Mouse (Mus musculus) forebrain, embryonic 13.5 days (tissue): ENCODE results near the gene Psmb7. TPM values are rescaled to one million over a fixed set of nuclear protein-coding genes. Genes with fewer than 3 reads are reported as not detected.
A peak's percentile ranks its signal among the peaks of the same experiment; 100 is the strongest.

Experiments
- ATAC-seq: fragments of 200-750 bp; cut with Nextera tagmentation; 2 replicates; pipeline ENCODE4 v1.8.0; 2017
- H3K27ac ChIP-seq: fragments of 300-500 bp; sonication (generic); 2 replicates; pipeline ENCODE4 v1.5.1; 2015; ENCODE audit warnings: inconsistent platforms, mild to moderate bottlenecking, moderate library complexity
- H3K27me3 ChIP-seq: fragments of 300-500 bp; sonication (generic); 2 replicates; pipeline ENCODE4 v1.6.1; 2015; ENCODE audit warnings: mild to moderate bottlenecking, inconsistent platforms
- H3K36me3 ChIP-seq: fragments of 300-500 bp; sonication (generic); 2 replicates; pipeline ENCODE4 v1.6.1; 2015; ENCODE audit warnings: mild to moderate bottlenecking, inconsistent platforms; ENCODE audit not compliant: poor library complexity, severe bottlenecking
- H3K4me1 ChIP-seq: fragments of 300-500 bp; sonication (generic); 2 replicates; pipeline ENCODE4 v1.6.1; 2015; ENCODE audit warnings: inconsistent platforms
- H3K4me2 ChIP-seq: fragments of 300-500 bp; sonication (generic); 2 replicates; pipeline ENCODE4 v1.6.1; 2015; ENCODE audit warnings: inconsistent platforms, mild to moderate bottlenecking, moderate library complexity
- H3K4me3 ChIP-seq: fragments of 300-500 bp; sonication (generic); 2 replicates; pipeline ENCODE4 v1.5.1; 2015; ENCODE audit warnings: mild to moderate bottlenecking, inconsistent platforms
- H3K9ac ChIP-seq: fragments of 300-500 bp; sonication (generic); 2 replicates; pipeline ENCODE4 v1.6.1; 2015; ENCODE audit warnings: mild to moderate bottlenecking, inconsistent platforms
- H3K9me3 ChIP-seq: fragments of 300-500 bp; sonication (generic); replicated peaks from 2 replicates; pipeline ENCODE4 v1.6.1; 2016; ENCODE audit warnings: inconsistent platforms
- WGBS: fragments of 180-500 bp; shearing (Covaris S2); methylation state at CpG from one replicate; pipeline ENCODE4 v1.1.7; 2015; 5-methylcytosine and 5-hydroxymethylcytosine counted together
- polyA plus RNA-seq: library from polyadenylated mRNA; unstranded; fragments of >200 nt; fragmentation: Nextera tagmentation; extraction: Ambion mirVana; gene quantifications from 2 replicates; pipeline ENCODE4 v1.2.1, GENCODE M21; 2015

Psmb7 gene
- polyA plus RNA-seq, 1 experiment from 2014 or later: 354 TPM

DNA sequence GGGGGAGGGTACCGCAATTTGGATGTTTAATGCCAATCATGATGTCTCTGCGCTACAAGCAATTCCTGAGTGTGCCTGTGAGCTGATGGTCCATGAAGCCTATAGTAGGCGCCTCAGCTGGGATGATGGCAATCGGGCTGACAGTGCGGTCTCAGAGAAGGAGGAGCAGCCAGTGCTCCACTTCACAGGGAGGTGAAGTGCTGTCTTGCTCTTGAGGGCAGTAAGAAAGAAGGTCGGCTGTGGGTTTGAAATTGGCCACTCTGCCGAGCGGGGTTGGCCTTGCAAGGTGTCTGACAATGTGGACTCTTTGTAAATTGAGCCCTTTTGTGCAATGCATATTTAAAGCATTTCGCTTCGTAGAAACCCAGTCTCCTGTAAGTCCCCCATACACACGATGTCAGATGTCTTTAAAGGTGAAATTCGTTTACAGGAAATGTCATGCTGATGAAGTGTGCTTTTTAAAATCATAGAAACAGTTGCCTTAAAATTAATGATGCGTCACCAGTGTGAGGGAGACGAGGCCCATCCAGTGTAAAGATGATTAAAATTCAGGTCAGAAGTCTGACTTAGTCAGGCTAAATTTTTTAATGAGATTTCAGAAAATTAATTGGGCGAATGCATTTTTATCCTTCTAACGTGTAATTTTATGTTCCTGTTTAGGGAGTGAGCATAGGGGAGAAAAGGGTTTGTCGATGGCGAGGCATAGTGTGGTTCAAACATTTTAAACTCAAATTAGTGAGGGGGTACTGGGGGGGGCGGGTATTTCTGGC, 89.5 kb downstream of the Psmb7 start:
- peaks cover 44% of the 10 kb centered on the region for H3K4me1 ChIP-seq
- no peaks in the 10 kb centered on the region for H3K9me3 ChIP-seq
- ATAC-seq: no peak
- no peak overlapping the region for H3K4me2 ChIP-seq
- H3K27ac ChIP-seq: peak overlapping the region; percentile 35; the same call in 1 of the 2 replicates
- H3K36me3 ChIP-seq: peaks cover 24% of the 10 kb centered on the region
- 0 out of 2 replicates have a peak, but pooled peaks cover 3% of the 10 kb centered on the region for H3K27me3 ChIP-seq
- WGBS: 47% methylated on average over 19 of the region's 19 CpGs
- no peak overlapping the region for H3K9ac ChIP-seq
- H3K4me3 ChIP-seq: no peak overlapping the region

DNA sequence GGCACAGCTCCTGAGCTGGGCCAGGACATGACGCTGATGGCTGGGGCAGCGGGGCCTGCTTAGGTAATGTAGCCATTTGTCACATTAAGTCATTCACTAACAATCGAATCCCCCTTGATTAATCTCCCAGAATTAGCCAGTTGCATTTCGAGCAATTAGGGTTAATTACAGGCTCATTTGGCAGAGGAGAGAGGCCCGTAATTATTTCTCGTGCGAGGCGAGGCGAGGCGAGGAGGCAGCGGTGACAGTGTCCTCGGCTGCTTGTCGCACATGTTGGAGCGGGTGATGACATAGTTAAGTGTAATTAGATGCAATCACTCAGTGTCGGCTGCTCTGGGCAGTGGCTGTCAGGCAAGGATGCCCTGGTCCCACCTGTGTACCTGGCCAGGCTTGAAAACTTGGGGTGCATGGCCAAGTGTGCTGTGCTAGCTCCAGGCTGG, 91.9 kb downstream of the Psmb7 start:
- ATAC-seq: peak; percentile 84
- WGBS: 37% methylated on average over 15 of the region's 15 CpGs
- peaks cover 55% of the 10 kb centered on the region for H3K4me1 ChIP-seq

DNA sequence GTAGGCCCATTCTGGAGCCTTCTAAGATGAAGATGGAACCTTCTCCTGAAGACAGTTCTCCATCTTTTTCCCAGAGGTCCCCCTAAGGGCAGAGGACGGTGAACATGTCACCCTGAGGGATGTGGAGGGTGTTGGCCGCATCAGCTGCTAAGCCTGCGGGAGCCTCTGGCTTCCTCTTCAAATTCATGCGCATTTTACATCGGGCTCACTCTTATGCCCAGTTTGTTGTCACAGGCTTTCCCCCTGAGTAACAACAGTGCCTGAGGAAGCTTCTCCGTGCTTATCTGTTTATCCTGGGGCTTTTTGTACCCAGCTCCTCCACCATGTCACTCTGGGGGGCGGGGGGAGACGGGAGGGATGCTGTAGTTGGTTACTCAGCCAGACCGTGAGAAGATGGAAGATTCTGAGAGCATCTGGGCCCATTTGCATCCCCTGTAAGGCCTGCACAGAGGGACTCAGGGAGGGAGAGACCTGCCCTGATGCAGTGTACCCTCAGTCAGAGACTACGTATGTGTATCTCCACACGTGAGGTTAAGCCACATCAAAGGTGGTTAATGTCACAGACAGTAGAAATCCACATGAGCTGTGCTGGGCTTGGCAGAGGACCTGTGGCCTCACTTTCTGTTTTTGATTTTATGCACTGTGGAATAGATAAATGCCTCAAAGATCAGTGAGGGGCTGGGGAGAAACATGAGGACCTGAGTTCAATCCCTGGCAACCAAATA, 95.9 kb downstream of the Psmb7 start:
- Histone ChIP-seq H3K4me3 (no peak overlapping the region), H3K27ac (peak overlapping the region; percentile 40; the same call in 1 of the 2 replicates), H3K36me3 (peaks cover 7% of the 10 kb centered on the region), H3K9ac (no peak overlapping the region), H3K27me3 (0 out of 2 replicates have a peak, but pooled peaks cover 3% of the 10 kb centered on the region), H3K4me1 (peaks cover 43% of the 10 kb centered on the region), H3K4me2 (no peak overlapping the region), H3K9me3 (no peaks in the 10 kb centered on the region)
- ATAC-seq: no peak
- 64% methylated on average over 11 of the region's 11 CpGs for WGBS

More for the DNA sequence above, 91.9 kb downstream of the Psmb7 start:
- Histone ChIP-seq H3K4me3 (no peak overlapping the region), H3K9me3 (no peaks in the 10 kb centered on the region), H3K36me3 (peaks cover 7% of the 10 kb centered on the region), H3K9ac (no peak overlapping the region), H3K4me2 (peak overlapping the region; percentile 5; the same call in 1 of the 2 replicates), H3K27ac (0 out of 2 replicates have a peak overlapping the region, but pooled peaks have one; percentile 22), H3K27me3 (0 out of 2 replicates have a peak, but pooled peaks cover 3% of the 10 kb centered on the region)

DNA sequence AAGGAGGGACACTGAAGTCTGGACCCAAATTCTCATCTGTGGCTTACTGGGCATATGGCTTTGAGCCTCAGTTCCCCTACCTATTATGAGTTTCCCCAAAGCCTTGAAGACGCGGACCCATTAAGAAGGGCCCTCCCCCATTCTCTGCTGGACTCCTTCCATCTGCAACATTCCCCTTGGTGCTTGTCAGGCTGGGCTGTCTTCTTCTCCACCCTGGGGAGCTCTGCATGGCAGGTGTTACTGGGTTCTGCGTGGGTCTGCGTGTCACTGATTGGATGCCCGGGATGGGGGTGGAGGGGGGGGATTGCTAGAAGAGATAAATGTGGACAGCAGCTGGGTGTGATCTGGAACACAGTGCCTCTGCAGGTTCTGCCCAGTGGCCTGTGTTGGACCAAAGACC, 97.1 kb downstream of the Psmb7 start:
- H3K4me1 ChIP-seq: peaks cover 33% of the 10 kb centered on the region
- H3K9ac ChIP-seq: no peak overlapping the region
- H3K4me2 ChIP-seq: no peak overlapping the region
- H3K27ac ChIP-seq: peak overlapping the region; percentile 10; the same call in 1 of the 2 replicates
- ATAC-seq: no peak
- H3K4me3 ChIP-seq: no peak overlapping the region
- H3K9me3 ChIP-seq: no peaks in the 10 kb centered on the region
- WGBS: 72% methylated on average over 5 of the region's 5 CpGs
- H3K36me3 ChIP-seq: no peaks in the 10 kb centered on the region; the same call in 1 of the 2 replicates
- 0 out of 2 replicates have a peak, but pooled peaks cover 3% of the 10 kb centered on the region for H3K27me3 ChIP-seq

DNA sequence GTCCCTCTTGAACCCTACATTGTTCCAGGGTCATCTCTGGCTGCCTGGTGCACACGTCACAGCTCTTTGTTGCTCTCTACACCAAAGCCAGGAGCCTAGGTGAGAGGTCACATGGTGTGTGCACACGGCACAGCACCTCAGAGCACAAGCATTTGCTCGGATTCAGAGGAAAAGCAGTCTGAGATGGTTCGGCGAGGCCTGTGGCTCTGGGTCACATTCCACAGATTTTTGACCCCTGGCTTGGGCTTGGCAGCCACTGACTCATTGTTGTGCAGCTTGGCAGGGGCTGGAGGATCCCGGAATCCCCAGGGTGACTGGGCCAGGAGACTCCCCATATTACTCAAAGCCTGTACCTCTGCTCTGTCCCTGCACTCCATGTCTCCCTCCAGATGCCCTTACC, 97.7 kb downstream of the Psmb7 start:
- Histone ChIP-seq H3K27ac (peak overlapping the region; percentile 10; the same call in 1 of the 2 replicates), H3K4me2 (no peak overlapping the region), H3K27me3 (0 out of 2 replicates have a peak, but pooled peaks cover 3% of the 10 kb centered on the region), H3K36me3 (no peaks in the 10 kb centered on the region; the same call in 1 of the 2 replicates), H3K4me3 (no peak overlapping the region), H3K9me3 (no peaks in the 10 kb centered on the region), H3K9ac (no peak overlapping the region), H3K4me1 (peaks cover 33% of the 10 kb centered on the region)
- WGBS: 21% methylated on average over 6 of the region's 6 CpGs
- no peak for ATAC-seq

DNA sequence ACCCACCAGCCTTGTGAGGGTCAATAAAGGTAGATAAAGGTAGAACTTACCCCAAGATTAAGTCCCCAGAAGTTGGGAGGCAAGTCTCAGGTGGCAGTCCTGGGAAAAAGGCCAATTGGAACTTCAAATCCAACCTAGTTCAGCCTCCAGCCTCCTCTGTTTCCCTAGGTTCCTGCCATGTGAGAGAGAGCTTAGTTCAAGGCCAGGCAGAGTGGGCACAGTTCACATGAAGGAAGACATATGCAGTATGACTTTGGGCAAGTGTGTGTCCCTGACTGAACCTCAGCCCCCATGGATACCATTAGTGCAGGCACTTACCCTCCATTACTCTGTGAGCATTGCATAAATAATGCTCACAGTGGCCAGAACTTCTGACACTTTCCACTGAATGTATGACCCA, 98.2 kb downstream of the Psmb7 start:
- H3K4me1 ChIP-seq: peaks cover 34% of the 10 kb centered on the region
- no peaks in the 10 kb centered on the region for H3K9me3 ChIP-seq
- no peak overlapping the region for H3K27ac ChIP-seq
- no peaks in the 10 kb centered on the region; the same call in 1 of the 2 replicates for H3K36me3 ChIP-seq
- H3K9ac ChIP-seq: no peak overlapping the region
- no peak overlapping the region for H3K4me2 ChIP-seq
- H3K27me3 ChIP-seq: 0 out of 2 replicates have a peak, but pooled peaks cover 3% of the 10 kb centered on the region
- H3K4me3 ChIP-seq: no peak overlapping the region
- no peak for ATAC-seq

DNA sequence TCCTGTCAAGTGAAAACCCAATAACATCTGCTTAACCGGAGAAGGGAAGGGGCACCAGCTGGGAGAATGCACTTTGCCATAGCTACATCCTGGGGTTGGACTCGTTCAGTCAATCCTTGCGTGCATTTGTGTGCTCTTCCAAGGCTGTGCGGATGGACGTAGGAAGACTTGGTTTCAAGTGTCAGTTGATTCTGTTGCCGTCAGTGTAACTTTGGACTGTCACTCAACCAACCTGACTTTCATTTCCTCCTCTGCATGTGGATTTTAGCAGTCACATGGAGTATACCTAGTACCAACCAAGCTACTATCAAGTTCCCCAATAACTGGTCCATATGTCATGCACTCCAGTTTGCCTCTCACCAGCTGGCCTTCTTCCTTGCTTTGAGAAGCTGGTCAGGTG, 98.9 kb downstream of the Psmb7 start:
- WGBS: 95% methylated on average over 6 of the region's 6 CpGs
- Histone ChIP-seq H3K27ac (no peak overlapping the region), H3K9me3 (no peaks in the 10 kb centered on the region), H3K27me3 (no peaks in the 10 kb centered on the region), H3K4me3 (no peak overlapping the region), H3K4me2 (no peak overlapping the region), H3K4me1 (peaks cover 41% of the 10 kb centered on the region), H3K36me3 (no peaks in the 10 kb centered on the region), H3K9ac (no peak overlapping the region)
- no peak for ATAC-seq

DNA sequence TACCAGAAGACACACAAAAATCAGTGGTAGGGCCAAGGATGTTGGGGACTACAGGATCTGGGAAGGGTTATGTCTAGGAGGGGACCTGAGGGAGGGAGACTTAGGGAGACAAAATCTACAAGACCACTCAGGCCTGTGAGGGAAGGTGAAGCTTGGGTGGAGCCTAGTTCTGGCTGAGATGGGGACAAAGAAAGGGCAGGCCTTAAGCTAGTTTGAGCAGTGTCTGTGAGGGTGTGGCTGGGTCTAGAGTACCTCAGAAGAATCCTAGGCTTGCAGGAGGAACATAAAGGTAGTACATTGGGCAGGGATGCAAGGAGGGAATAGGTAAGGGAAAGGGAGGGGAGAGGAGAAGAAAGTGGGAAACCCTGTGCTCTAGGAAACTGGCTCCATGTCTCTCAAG, 99.5 kb downstream of the Psmb7 start:
- Histone ChIP-seq H3K4me3 (no peak overlapping the region), H3K27me3 (no peaks in the 10 kb centered on the region), H3K9me3 (no peaks in the 10 kb centered on the region), H3K27ac (no peak overlapping the region), H3K9ac (no peak overlapping the region), H3K36me3 (no peaks in the 10 kb centered on the region), H3K4me1 (peaks cover 47% of the 10 kb centered on the region), H3K4me2 (no peak overlapping the region)
- ATAC-seq: no peak

DNA sequence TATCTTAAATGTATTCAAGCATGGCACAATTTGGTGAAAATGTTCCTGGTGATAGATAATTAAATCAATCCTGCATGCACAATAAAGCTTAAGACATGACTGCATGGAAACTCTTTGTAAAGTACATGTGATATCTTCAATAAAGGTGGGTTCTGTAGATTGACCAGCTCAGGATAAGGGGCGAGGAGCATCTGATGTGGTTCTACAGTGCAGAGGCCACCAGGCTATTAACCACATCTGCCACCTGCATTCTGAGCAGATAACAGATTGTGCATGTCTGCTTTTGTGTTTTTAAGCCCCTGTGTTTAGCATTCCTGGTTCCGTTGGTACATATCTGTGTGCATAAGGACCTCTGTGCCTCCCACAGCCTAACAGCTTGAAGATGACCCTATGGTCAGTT, 100.7 kb downstream of the Psmb7 start:
- Histone ChIP-seq H3K9ac (no peak overlapping the region), H3K4me3 (no peak overlapping the region), H3K4me2 (no peak overlapping the region), H3K36me3 (no peaks in the 10 kb centered on the region), H3K4me1 (peaks cover 55% of the 10 kb centered on the region), H3K27me3 (no peaks in the 10 kb centered on the region), H3K9me3 (no peaks in the 10 kb centered on the region), H3K27ac (no peak overlapping the region)
- 89% methylated on average over 2 of the region's 2 CpGs for WGBS
- no peak for ATAC-seq

DNA sequence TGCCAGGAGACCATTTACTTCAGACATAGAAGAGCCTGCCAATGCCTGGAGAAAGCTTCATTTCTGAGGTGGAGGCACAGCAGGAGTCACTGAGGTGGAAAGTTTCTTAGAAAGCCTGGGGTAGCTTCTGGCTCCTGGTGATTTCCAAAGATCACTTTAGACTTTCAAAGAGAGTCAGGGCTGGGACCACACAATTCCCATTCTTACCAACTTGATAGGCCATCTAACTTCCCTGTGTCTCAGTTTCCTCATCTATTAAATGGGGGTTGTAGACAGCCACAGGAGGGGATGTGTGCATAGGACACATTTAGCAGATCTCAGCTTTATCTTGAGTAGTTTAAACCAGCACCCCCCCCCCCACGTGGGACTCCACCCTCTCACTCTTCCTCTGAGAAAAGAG, 101.5 kb downstream of the Psmb7 start:
- Histone ChIP-seq H3K36me3 (no peaks in the 10 kb centered on the region), H3K9ac (no peak overlapping the region), H3K27me3 (no peaks in the 10 kb centered on the region), H3K27ac (no peak overlapping the region), H3K9me3 (no peaks in the 10 kb centered on the region), H3K4me2 (no peak overlapping the region), H3K4me3 (no peak overlapping the region), H3K4me1 (peaks cover 55% of the 10 kb centered on the region)
- WGBS: 50% methylated on average over 1 of the region's 1 CpGs
- no peak for ATAC-seq

DNA sequence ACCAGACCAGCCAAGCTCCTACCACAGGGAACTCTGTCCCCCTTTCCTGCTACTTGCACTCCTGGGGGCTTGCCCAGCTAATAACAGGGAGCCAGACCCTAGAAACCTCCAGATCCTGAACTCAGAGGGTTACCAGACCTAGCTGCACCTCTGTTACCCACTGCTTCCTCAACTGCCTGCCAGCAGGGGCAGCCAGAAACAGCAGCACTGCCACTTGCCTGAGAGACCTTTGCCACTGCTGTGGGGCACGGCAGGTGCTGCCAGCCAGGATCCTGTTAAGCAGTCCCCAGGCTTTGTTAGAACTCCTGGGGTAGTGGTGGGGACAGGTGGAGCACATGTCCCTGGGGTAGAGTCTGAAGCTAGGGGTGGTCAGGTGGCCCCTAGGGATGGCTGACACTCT, 102.3 kb downstream of the Psmb7 start:
- peaks cover 57% of the 10 kb centered on the region for H3K4me1 ChIP-seq
- no peak for ATAC-seq
- H3K27me3 ChIP-seq: no peaks in the 10 kb centered on the region
- H3K27ac ChIP-seq: no peak overlapping the region
- no peak overlapping the region for H3K9ac ChIP-seq
- no peak overlapping the region for H3K4me3 ChIP-seq
- H3K4me2 ChIP-seq: no peak overlapping the region
- no peaks in the 10 kb centered on the region for H3K36me3 ChIP-seq
- 81% methylated on average over 1 of the region's 1 CpGs for WGBS
- H3K9me3 ChIP-seq: no peaks in the 10 kb centered on the region

DNA sequence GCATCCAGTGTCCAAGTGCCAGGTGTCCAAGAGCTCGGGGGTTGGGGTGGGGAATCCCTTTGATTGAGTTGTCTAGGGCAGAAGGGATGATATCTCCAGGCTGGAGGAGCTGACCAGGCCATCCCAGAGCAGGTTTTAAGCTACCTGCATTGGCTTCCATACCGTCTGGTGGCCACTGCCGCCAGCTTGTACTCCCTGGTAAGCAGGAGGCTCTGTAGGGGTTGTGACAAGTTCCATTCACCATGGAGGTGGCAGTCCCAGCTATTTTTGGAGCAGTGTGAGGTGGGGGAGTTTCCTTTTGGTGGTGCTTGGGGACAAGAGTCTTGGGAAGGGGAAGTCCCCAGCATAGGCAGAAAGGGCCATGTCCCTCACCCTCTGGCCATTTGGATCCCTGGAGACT, 102.8 kb downstream of the Psmb7 start:
- Histone ChIP-seq H3K27ac (no peak overlapping the region), H3K4me3 (no peak overlapping the region), H3K27me3 (no peaks in the 10 kb centered on the region), H3K36me3 (no peaks in the 10 kb centered on the region), H3K9me3 (no peaks in the 10 kb centered on the region), H3K9ac (no peak overlapping the region), H3K4me2 (no peak overlapping the region), H3K4me1 (peaks cover 57% of the 10 kb centered on the region)
- ATAC-seq: no peak
- 79% methylated on average over 3 of the region's 3 CpGs for WGBS
